Mouse (Mus musculus) forebrain, embryonic 10.5 days (tissue): ENCODE results near the gene Cdr2. TPM values are rescaled to one million over a fixed set of nuclear protein-coding genes. Genes with fewer than 3 reads are reported as not detected.
"Not testable (repeated sequence)": the region's sequence is repeated elsewhere in the genome, so short reads cannot be mapped to it uniquely, and the experiment has no call there.

Experiments used
- DNase-seq: peaks from one replicate; pipeline ENCODE4 v3.0.0-alpha.2; 2017; ENCODE audit warnings: low spot score; ENCODE audit errors: extremely low spot score
- H3K27ac ChIP-seq: fragments of 300-500 bp; sonication (generic); 2 replicates; pipeline ENCODE4 v1.5.1; 2016; ENCODE audit warnings: mild to moderate bottlenecking
- H3K27me3 ChIP-seq: fragments of 300-500 bp; sonication (generic); 2 replicates; pipeline ENCODE4 v1.6.1; 2016; ENCODE audit warnings: mild to moderate bottlenecking; ENCODE audit not compliant: poor library complexity, severe bottlenecking
- H3K36me3 ChIP-seq: fragments of 300-500 bp; sonication (generic); replicated peaks from 2 replicates; pipeline ENCODE4 v1.6.1; 2016; ENCODE audit warnings: mild to moderate bottlenecking, moderate library complexity
- H3K4me1 ChIP-seq: fragments of 300-500 bp; sonication (generic); 2 replicates; pipeline ENCODE4 v1.6.1; 2016
- H3K4me3 ChIP-seq: fragments of 300-500 bp; sonication (generic); 2 replicates; pipeline ENCODE4 v1.5.1; 2016; ENCODE audit warnings: mild to moderate bottlenecking, moderate library complexity
- H3K9me3 ChIP-seq: fragments of 300-500 bp; sonication (generic); 2 replicates; pipeline ENCODE4 v1.6.1; 2016; ENCODE audit warnings: mild to moderate bottlenecking, moderate library complexity
- WGBS: fragments of 180-500 bp; shearing (Covaris S2); methylation state at CpG from one replicate; pipeline ENCODE4 v1.1.7; 2016; 5-methylcytosine and 5-hydroxymethylcytosine counted together
- polyA plus RNA-seq: library from polyadenylated mRNA; unstranded; fragments of >200 nt; fragmentation: Nextera tagmentation; extraction: Ambion mirVana; gene quantifications from 2 replicates; pipeline ENCODE4 v1.2.1, GENCODE M21; 2016

Gene Cdr2
- polyA plus RNA-seq, 1 experiment from 2014 or later, result 12.9 TPM

DNA sequence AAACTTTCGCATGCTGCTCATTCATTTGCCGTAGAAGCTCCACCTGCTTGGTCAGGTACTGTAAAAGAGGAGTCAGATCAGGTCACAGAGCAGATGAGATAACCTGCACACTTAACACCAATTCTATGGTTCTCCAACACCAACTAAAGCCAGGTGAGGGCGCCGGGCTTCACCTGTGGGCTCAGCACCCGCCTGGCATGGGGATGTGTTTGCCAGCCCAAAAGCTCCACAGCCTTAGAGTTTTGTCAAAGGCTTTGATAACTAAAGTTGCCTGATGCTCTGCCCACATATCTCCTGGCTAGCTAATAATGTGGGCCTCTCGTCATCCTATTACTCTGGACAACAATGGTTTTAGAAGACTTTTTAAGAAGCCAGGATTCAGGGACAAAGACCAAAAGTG, 21.5 kb downstream of the Cdr2 start:
- Histone ChIP-seq H3K4me1 (peaks cover 9% of the 10 kb centered on the region), H3K4me3 (no peak overlapping the region), H3K27me3 (no peaks in the 10 kb centered on the region), H3K9me3 (no peaks in the 10 kb centered on the region), H3K36me3 (peaks cover 57% of the 10 kb centered on the region), H3K27ac (no peak overlapping the region)
- no peak for DNase-seq
- 85% methylated on average over 6 of the region's 6 CpGs for WGBS

GRCm38 (mm10) chr7:120960116-120960515, 22.0 kb downstream of the Cdr2 start:
- no peak for DNase-seq

GRCm38 (mm10) chr7:120953591-120953990, 28.5 kb downstream of the Cdr2 start:
- H3K9me3 ChIP-seq, H3K27me3 ChIP-seq, H3K4me3 ChIP-seq, DNase-seq, H3K4me1 ChIP-seq, H3K27ac ChIP-seq: not testable (repeated sequence)
- H3K36me3 ChIP-seq, result peaks cover 63% of the 10 kb centered on the region
- WGBS, result 84% methylated on average over 7 of the region's 7 CpGs

More at GRCm38 (mm10) chr7:120960116-120960515, 22.0 kb downstream of the Cdr2 start:
- peaks cover 61% of the 10 kb centered on the region for H3K36me3 ChIP-seq
- no peaks in the 10 kb centered on the region for H3K27me3 ChIP-seq
- no peak overlapping the region for H3K4me3 ChIP-seq
- 71% methylated on average over 2 of the region's 2 CpGs for WGBS
- H3K4me1 ChIP-seq, result peaks cover 9% of the 10 kb centered on the region
- H3K27ac ChIP-seq, result no peak overlapping the region
- H3K9me3 ChIP-seq, result no peaks in the 10 kb centered on the region

GRCm38 (mm10) chr7:120943936-120944509, 38.1 kb downstream of the Cdr2 start:
- WGBS, result 88% methylated on average over 7 of the region's 8 CpGs
- Histone ChIP-seq H3K9me3 (no peaks in the 10 kb centered on the region), H3K27ac (no peak overlapping the region), H3K4me1 (no peaks in the 10 kb centered on the region), H3K4me3 (no peak overlapping the region), H3K27me3 (no peaks in the 10 kb centered on the region), H3K36me3 (peaks cover 92% of the 10 kb centered on the region)
- DNase-seq, result no peak

GRCm38 (mm10) chr7:120942506-120942905, 39.6 kb downstream of the Cdr2 start:
- H3K9me3 ChIP-seq, result no peaks in the 10 kb centered on the region
- no peak overlapping the region for H3K4me3 ChIP-seq
- H3K27ac ChIP-seq, result no peak overlapping the region
- 96% methylated on average over 1 of the region's 1 CpGs for WGBS
- no peaks in the 10 kb centered on the region for H3K27me3 ChIP-seq
- peaks cover 94% of the 10 kb centered on the region for H3K36me3 ChIP-seq
- DNase-seq, result no peak
- no peaks in the 10 kb centered on the region for H3K4me1 ChIP-seq

DNA sequence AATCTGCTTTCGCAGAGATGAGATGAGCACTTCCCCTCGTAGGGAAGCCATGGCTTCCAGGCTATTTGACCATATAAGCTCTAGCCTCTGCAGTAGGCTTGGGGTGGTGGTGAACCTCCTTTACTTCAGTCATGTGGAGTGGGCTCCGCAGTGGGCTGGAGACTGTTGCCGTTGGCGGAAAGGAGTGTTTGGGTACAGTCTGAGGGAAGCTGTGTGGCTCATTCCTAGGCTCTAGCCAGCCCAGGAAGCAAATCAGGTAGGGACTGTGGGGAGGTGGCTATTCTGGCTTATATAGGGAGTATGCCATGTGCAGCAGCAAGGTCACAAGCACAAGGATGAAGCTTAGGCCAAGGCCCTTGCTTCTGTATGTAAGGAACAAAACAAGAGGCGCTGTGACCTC, 40.9 kb downstream of the Cdr2 start:
- no peaks in the 10 kb centered on the region for H3K4me1 ChIP-seq
- H3K36me3 ChIP-seq, result peaks cover 99% of the 10 kb centered on the region
- H3K9me3 ChIP-seq, result no peaks in the 10 kb centered on the region
- H3K4me3 ChIP-seq, result no peak overlapping the region
- no peak for DNase-seq
- no peaks in the 10 kb centered on the region for H3K27me3 ChIP-seq
- 94% methylated on average over 6 of the region's 6 CpGs for WGBS
- H3K27ac ChIP-seq, result no peak overlapping the region

DNA sequence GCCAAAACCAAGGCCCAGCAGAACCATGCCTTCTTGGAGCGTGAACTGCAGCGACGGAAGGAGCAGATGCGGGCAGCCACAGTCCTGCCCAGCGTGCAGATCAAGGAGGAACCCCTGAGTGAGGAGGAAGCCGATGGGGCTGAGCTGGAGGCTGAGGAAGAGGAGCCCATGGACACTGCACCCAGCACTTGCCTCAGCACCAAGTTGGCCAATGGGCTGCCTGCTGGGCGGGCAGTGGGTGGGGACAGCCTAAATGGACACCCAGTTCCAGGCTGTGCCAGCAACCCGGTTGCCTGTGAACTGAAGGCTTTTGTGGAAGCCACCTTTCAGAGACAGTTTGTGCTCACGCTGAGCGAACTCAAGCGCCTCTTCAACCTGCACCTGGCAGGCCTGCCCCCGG, 41.8 kb downstream of the Cdr2 start:
- WGBS, result 92% methylated on average over 12 of the region's 12 CpGs

DNA sequence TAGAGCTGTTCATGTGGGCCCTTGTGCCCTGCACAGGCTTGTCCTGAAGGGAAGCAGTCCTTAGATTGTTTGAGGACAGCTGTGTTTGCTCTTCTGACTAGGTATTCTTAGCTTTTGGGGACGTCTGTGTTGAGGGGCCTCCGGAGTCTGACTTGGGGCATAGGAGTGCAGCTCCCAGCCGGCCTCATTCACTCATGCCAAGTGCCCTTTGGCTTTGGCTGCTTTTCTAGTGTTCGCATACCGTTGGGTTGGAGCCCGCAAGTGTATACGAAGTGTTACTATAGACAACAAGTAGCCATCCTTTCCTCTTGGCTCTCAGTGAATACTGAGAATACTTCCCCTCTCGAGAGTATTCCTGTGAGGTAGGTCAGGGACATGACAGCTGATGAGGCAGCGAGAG, 43.9 kb downstream of the Cdr2 start:
- 91% methylated on average over 9 of the region's 9 CpGs for WGBS
- H3K9me3 ChIP-seq, result no peaks in the 10 kb centered on the region
- H3K27me3 ChIP-seq, result no peaks in the 10 kb centered on the region
- H3K4me3 ChIP-seq, result no peak overlapping the region
- no peaks in the 10 kb centered on the region for H3K4me1 ChIP-seq
- DNase-seq, result no peak
- no peak overlapping the region for H3K27ac ChIP-seq
- H3K36me3 ChIP-seq, result peaks cover 100% of the 10 kb centered on the region

More for the DNA sequence above, 41.8 kb downstream of the Cdr2 start:
- no peaks in the 10 kb centered on the region for H3K4me1 ChIP-seq
- H3K36me3 ChIP-seq, result peaks cover 100% of the 10 kb centered on the region
- H3K4me3 ChIP-seq, result no peak overlapping the region
- no peak for DNase-seq
- no peaks in the 10 kb centered on the region for H3K9me3 ChIP-seq
- no peak overlapping the region for H3K27ac ChIP-seq
- H3K27me3 ChIP-seq, result no peaks in the 10 kb centered on the region

DNA sequence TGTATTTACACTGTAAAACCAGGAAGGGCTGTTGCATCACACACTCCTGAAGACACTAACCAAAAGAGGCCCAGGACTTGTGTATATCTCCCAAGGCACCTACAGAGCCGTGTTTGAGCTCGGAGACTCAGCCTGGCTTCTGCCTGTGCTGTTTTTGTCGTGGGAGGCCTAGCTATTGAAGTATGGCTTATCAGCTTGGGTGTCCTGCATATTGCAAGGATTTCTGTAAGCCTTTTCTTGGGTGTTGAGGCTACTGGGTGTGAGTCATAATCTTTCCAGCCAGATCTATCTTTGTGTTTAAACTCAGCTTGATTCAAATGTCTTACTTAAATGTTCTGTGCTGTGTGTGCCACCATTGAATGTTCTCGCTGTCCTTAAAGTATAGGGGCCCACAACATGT, 45.6 kb downstream of the Cdr2 start:
- DNase-seq, result no peak
- H3K27ac ChIP-seq, result no peak overlapping the region
- H3K4me1 ChIP-seq, result no peaks in the 10 kb centered on the region
- 94% methylated on average over 4 of the region's 4 CpGs for WGBS
- no peaks in the 10 kb centered on the region for H3K9me3 ChIP-seq
- H3K36me3 ChIP-seq, result peaks cover 100% of the 10 kb centered on the region
- H3K4me3 ChIP-seq, result no peak overlapping the region
- H3K27me3 ChIP-seq, result no peaks in the 10 kb centered on the region

- Histone ChIP-seq H3K27ac (no peak overlapping the region), H3K36me3 (peaks cover 100% of the 10 kb centered on the region), H3K9me3 (no peaks in the 10 kb centered on the region), H3K4me3 (no peak overlapping the region), H3K27me3 (no peaks in the 10 kb centered on the region), H3K4me1 (no peaks in the 10 kb centered on the region)
- DNase-seq, result peak; percentile 32
- WGBS, result 42% methylated on average over 5 of the region's 5 CpGs
Measured at GRCm38 (mm10) chr7:120934716-120935115, 47.4 kb downstream of the Cdr2 start.

GRCm38 (mm10) chr7:120933680-120934195, 48.4 kb downstream of the Cdr2 start:
- Histone ChIP-seq H3K4me3 (no peak overlapping the region), H3K4me1 (no peaks in the 10 kb centered on the region), H3K36me3 (peaks cover 100% of the 10 kb centered on the region), H3K27ac (no peak overlapping the region), H3K9me3 (no peaks in the 10 kb centered on the region), H3K27me3 (no peaks in the 10 kb centered on the region)
- no peak for DNase-seq
- WGBS, result 87% methylated on average over 5 of the region's 5 CpGs

GRCm38 (mm10) chr7:120933110-120933509, 49.0 kb downstream of the Cdr2 start:
- 89% methylated on average over 7 of the region's 7 CpGs for WGBS
- no peak for DNase-seq
- Histone ChIP-seq H3K4me1 (no peaks in the 10 kb centered on the region), H3K9me3 (no peaks in the 10 kb centered on the region), H3K4me3 (no peak overlapping the region), H3K27ac (no peak overlapping the region), H3K36me3 (peaks cover 100% of the 10 kb centered on the region), H3K27me3 (no peaks in the 10 kb centered on the region)

- 8% methylated on average over 10 of the region's 10 CpGs for WGBS
- Histone ChIP-seq H3K9me3 (no peaks in the 10 kb centered on the region), H3K36me3 (peaks cover 22% of the 10 kb centered on the region), H3K27ac (peak overlapping the region; percentile 96), H3K27me3 (no peaks in the 10 kb centered on the region), H3K4me1 (peaks cover 30% of the 10 kb centered on the region), H3K4me3 (peak overlapping the region; percentile 98)
- DNase-seq, result peak; percentile 70
Measured at GRCm38 (mm10) chr7:120918526-120918962, 63.6 kb downstream of the Cdr2 start.
